Mouse (Mus musculus) cerebellum, adult (tissue): Measurements from ENCODE around the gene Xpo6.

ENCODE experiments used
- ATAC-seq: cut with Nextera tagmentation; 2 replicates; pipeline ENCODE4 v1.9.2; 2017; ENCODE audit warnings: mild to moderate bottlenecking, moderate library complexity, mixed read lengths; ENCODE audit not compliant: insufficient number of reproducible peaks, low FRiP score, low TSS enrichment

Gene Xpo6

DNA sequence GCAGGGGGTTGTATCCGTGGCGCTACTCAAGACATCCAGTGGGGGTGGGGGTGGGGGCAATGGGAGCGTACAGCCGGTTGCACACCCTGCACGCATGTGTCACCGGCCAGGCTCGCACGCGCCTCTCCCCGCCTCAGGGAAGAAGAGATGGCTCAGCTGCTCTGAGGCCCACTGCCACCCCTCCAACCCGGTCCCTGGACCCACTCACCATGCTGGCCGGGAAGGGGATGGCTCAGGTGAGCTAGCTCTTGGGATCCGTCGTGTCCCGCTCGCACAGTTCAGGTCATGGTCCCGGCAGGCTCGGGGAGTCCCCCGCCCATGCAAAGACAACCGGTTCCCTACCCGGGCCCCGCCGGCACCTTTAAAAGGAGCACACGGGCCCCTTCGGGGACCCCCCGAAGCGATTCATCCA is 604 bp downstream of the Xpo6 start:
- ATAC-seq: peak; percentile 65; the same call in 1 of the 2 replicates

DNA sequence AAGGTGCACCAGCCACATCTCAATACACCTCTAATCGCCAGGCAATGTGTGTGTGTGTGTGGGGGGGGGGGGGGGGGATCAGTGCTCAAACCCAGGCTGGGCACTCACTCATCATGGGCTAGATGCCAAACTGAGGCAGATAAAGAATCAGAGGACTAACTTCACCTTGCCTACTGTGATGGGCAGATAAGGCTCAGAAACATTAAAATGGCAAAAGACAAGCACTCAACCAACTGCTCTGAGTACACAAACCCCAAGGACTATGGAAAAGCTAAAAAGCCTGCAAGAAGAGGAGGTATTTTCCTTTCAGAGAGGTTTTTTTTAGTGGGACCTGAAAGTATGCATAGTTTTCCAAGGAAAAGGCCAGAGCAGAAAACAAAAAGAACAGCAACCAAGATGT is 1.4 kb downstream of the Xpo6 start:
- no peak for ATAC-seq

DNA sequence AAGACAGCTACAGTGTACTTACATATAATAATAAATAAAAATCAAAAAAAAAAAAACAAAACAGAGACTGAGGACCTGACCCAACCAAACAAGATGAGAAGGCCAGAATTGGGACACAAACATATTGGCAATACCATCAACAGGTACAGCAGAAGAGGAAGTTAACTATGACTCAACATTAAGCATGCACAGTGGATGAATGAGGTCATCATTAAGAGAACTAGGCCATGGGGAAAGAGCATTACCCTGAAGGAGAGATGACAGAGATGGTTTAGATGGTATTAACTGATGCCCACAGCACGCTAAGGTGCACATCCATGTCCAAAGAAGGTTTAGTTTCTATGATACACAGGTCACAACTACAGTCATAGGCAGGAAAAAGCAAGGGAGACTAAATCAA is 6.1 kb downstream of the Xpo6 start:
- no peak for ATAC-seq

- ATAC-seq: no peak
Observed at GRCm38 (mm10) chr7:126191471-126191870, 8.8 kb downstream of the Xpo6 start.

DNA sequence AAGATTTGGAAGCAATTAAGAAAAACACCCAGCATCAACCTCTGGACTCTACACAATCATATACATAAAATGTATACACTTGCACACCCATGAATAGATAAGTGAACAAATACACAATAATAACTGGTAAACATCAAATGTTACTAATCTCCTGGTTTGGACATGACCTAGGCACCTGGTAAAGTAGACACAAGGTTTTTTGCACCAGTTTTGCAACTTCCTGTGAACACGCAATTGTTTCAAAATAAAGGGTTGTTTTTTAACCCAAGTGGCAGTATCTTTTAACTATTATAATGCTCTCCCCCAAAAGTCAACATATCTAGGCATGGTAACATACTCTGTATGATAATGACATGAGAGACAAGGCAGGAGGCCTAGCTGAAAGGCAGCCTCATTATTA is 10.8 kb downstream of the Xpo6 start:
- ATAC-seq: no peak

- no peak for ATAC-seq
Observed at GRCm38 (mm10) chr7:126185999-126186398, 14.3 kb downstream of the Xpo6 start.

DNA sequence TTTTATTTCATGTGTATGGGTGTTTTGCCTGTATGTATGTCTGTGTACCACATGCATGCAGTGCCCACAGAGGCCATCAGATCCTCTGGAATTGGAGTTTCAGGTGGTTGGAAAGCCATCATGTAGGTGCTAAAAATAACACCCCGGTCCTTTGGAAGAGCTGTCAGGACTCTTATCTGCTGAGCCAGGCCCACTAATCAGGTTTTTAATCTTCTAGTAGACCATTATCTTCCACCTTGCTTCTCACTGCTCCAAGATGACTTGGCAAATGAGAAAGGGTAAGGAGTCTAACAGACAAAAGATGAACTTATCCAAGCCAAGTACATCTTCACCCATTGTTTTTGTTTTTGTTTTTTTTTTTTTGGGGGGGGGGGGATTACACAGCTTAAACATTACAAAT is 16.7 kb downstream of the Xpo6 start:
- ATAC-seq: no peak

- no peak for ATAC-seq
Observed at GRCm38 (mm10) chr7:126181487-126181886, 18.8 kb downstream of the Xpo6 start.

DNA sequence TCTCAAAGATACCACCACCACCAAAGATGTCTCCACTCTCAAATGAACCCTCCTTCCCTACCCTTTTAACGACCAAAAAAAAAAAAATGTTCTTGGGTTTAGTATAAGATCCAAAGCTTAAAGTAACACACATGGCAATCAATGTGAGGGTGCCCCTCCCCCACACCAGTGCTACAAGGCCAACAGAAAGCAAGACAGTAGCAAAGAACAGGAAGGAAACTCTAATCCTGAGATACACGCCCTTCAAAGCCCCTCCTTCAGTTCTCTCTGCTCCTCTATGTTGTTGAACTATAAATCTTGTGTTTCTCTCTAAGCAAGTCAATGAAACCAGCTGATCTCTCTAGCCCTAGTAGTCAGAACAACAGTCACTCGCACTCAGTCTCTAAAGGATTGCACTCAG is 19.3 kb downstream of the Xpo6 start:
- no peak for ATAC-seq

DNA sequence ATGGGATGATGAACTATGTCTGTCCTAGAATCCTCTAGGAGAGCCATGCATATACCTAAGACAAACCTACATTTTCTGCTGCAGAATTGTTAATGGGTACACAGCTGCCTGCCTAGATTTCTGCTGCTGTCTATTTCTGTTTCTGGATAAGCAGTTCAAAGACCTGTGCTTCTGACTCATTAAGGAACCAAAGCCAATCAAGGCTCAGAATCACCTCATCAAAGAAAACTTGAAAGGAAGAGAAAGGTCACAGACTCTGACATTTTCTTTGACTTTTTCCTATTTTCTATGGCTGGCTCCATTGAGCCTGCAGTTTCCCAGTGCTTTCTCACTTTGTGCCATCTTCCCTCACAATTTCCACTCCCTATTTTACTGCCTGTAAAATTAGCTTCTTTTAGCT is 21.5 kb downstream of the Xpo6 start:
- no peak for ATAC-seq

GRCm38 (mm10) chr7:126175999-126176398 is 24.3 kb downstream of the Xpo6 start:
- ATAC-seq: no peak

- ATAC-seq: no peak
Observed at GRCm38 (mm10) chr7:126175456-126175855, 24.8 kb downstream of the Xpo6 start.

DNA sequence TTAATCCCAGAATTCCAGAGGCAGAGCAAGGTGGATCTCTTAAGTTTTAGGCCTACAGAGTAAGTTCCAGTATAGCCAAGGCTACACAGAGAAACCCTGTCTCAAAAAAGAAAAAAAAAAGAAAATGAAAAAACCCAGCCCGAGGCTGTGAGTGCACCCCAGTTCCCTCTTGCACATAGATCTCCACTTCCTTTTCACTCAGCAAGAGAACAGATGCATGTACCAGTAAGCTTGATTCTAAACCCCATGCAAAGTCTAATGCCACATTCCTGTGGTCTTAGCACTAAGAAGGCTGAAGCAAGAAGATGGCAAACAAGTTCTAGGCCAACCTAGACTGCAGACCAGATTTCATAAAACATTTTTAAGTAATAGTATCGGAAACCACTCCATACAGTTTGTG is 25.4 kb downstream of the Xpo6 start:
- ATAC-seq: no peak

DNA sequence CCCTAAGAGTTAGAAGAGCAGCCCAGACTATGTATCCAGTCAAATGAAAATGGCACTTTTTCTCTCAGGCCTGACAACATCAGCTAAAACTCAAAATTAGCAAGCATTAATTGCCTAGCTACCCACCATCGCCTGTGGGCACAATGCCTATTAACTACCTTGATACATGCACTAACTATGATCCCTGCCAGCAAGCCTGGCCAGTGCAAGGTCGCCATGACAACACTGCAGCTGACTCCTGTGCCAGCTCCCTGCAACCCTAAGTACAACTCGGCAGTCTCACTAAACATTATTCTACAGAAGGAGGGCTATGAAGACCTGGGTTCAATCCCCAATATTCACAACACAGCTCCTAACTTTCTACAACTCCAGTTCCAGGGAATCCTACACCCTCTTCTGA is 28.3 kb downstream of the Xpo6 start:
- ATAC-seq: no peak

DNA sequence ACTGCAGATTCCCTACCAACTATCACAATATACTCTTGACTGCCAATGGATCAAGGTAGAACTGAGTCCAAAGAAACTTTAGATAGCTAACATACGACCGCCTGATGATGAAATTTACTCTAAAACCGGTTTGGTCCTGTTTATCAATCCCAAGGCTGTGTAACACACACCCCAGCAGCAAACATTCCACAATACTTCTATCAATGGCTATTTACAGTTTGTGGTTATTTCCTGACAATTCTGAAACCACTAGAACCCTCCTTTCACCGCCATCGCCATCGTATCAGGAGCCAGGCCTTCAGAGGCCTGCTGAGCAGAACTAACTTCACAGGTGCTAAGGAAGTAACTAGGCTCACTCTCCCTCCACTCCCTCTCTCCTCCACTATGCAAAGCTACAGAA is 31.7 kb downstream of the Xpo6 start:
- no peak for ATAC-seq

DNA sequence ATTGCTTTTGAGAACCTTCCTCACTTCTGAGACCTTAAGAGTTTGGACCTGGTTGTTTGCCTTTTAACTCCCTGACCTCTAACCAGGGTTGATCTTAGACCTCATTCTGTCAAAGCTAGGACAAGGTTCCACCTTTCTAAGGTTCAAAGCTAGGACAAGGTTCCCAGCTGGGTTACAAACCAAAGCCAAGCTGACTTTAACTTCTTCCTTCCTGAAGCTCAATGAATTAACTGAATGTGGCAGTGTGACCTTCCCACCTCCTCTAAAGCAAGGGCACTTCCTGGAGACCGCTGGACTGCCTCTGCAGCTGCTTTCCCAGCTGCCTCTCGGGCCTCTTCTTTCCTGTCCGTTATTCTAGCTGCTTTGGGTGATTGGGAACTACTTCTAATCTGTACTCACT is 32.9 kb downstream of the Xpo6 start:
- ATAC-seq: no peak

DNA sequence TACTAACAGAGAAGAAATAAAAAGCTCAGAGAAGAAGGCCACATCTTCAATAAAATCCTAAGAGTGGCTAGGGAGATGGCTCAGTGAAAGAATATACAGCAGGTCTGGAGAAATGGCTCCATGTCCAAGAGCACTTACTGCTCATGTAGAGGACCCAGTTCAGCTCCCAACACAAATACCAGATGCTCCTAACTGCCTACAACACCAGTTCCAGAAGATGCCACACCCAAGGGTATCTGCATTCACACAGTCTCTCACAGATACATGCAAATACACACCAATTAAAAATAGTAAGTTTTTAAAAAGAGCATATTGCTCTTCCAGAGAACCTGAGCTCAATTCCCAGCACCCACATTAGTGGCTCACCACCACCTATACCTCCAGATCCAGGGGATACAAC is 33.7 kb downstream of the Xpo6 start:
- ATAC-seq: no peak

GRCm38 (mm10) chr7:126158238-126158637 is 42.1 kb downstream of the Xpo6 start:
- ATAC-seq: no peak

DNA sequence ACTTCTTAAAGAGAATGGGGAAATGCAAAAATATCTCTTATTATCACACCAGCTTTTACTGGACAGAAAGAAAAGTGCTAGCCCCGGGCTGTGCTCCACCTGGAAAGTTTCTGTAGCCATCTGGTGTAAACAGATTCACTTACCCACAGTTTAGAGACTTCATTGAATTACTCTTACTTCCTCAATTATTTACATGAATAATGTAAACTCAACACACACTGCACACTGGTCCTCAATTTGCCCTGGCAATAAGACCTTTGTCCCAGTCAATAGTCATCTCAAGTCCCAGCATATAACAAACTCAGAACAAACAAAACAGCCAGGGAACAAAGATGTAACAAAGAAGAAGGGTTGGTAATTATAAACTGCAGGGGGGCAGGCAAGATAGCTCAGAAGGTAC is 44.6 kb downstream of the Xpo6 start:
- ATAC-seq: no peak

- no peak for ATAC-seq
Observed at GRCm38 (mm10) chr7:126154731-126155130, 45.6 kb downstream of the Xpo6 start.

DNA sequence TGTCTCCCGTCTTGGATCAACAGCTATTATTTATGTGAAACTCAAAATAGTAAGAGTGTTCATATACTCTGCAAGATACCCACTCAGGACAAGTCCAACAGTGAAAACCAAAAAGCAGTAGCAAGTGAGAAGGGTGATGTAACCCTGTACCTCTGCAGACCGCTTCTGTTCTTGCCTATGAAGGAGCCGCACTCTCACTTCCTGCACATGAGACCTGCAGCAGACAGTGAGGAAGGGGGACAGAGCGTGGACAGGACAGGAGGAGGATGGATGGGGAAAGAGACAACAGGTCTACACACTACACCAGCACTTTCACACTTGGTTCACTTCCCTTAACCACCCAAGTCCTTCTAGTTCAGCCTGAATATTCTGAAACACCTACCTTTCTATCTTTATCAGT is 48.0 kb downstream of the Xpo6 start:
- ATAC-seq: no peak

DNA sequence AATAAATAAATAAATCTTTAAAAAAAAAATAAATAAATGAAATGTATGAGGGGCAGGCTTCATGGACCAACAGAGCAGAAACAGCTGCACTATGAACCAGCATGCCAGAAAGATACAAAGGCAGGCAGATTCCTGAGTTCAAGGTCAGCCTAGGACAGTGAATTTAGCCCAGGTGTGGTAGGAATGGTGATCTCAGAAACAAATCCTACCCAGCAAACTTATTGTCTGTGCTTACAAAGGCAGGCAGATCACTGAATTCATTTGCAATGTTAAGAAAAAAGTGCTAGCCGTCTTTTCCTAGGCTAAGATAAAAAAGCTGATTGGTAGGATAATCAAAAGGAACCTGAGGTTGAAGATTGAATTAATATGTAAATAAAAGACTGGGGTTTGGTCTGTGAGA is 54.1 kb downstream of the Xpo6 start:
- ATAC-seq: no peak

DNA sequence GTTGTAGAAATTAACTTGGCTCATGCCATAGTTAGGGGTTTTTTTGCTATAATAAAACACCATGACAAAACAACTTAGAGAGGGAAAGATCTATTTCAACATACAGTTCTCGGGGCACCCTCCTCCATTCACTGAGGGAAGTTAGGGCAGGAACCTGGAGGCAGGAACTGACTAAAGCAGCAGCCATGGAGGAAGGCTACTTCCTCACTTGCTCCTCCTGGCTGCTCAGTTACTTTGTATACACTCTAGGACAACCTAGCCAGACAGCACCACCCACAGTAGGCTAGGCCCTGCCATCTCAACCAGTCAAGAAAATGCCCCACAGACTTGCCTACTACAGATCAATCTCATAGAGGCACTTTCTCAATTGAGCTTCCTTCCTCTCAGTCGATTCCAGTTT is 55.9 kb downstream of the Xpo6 start:
- no peak for ATAC-seq
